Mouse (Mus musculus): ENCODE measurements around the gene Olfr1132. TPM values are rescaled to one million over a fixed set of nuclear protein-coding genes. Genes with fewer than 3 reads are reported as not detected.

Gene Olfr1132
- not detected in 2 replicates for polyA plus RNA-seq (2015; fragmentation: Nextera tagmentation; extraction: Ambion mirVana)

DNA sequence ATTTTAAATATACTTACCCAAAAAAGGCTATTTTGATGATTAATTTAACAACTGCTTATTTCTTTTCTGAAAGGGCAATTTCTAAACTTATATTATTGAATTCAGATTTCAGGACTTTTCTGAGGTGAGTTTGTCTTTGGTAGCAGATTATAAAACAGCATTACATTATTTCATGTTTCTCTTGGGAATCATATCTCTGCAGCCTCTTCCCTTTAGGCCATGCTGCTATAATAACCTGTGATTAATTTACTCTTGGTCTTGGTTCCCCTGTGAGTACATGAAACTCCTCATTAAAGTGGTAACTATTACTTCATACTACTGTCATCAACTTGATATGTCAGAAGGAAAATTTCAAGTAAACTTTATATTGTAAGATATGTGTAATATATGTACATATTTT lies at the start of gene Olfr1132:
Olfr1132 (minus strand) TSS at position 101 of the 400 bp plus-strand sequence.

DNA sequence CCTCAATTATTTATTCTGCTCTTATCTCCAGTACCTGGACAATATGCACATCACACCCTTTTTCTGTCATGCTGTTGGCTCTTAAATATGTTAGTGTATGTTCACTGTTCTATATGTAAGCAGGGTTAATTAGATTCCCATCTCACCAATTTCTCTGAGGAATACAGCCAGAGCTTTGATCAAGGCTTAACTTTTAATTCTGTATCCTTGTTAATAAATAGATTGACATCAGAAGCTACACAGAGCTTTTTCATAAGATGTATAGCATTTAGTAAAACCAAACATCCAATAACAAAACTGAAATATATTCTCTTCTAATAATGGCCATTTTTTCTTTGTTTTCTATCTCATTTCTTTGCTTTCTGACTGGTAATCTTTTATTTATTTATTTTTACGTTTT lies 36.2 kb upstream of the Olfr1132 start, which contains the start of gene Olfr1135:
Olfr1135 (minus strand) TSS at position 101 of the 400 bp plus-strand sequence.

DNA sequence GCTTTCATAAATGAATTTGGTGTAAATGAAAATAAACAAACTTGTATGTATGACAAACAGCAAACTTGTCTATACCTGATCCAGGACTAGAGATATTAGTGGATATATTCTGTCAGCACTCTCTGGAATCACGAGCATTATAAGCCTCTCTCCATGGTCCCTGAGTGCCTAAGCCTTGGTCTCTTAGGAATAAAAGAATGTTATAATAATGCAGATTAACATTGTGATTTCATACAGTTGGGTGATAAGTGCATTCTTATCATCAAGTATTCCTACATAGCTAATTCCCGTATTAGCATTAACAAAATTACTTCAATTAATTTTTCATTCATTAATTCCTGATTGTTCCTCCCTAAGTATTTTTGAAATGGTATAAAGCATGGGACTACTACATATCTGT lies 21.0 kb upstream of the Olfr1132 start, which contains the start of gene Olfr1134:
Olfr1134 (minus strand) TSS at position 101 of the 400 bp plus-strand sequence.

DNA sequence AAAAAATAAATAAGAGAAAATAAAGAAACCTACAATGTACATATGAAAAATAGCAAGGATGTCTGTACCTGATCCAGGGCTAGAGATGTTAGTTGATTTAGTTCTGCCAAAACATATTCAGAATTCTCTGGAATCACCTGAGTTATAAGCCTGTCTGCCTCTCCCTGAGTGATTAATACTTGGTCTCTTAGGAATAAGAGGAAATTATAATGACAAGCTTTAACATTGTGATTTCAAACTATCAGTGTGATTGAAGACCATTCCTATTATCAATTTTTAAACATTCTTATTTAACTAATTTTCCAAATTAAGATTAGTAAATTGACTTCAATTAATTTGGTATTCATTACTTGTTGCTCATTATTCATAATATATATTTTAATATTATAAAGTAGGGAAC lies 9.9 kb upstream of the Olfr1132 start, which contains the start of gene Olfr1133:
Olfr1133 (minus strand) TSS at position 101 of the 400 bp plus-strand sequence.

DNA sequence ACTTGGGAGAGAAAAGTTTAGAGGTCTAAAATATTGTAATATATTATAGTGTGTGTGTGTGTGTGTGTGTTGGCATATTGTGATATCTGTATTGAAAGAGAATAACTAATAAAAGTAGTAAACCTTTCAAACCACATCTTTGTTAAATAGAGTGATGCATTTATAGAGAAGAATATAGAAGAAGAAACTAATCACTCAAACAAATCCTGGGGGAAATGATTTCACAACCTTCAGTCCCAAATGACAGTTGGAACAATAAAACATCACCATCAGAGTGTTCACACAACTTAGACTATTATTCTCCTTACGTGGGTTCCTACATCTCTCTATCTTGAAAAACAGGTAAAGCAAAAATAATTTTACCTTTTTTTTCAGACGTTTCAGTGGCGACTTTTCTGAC lies 10.5 kb downstream of the Olfr1132 start, which contains the start of gene Olfr1131:
Olfr1131 (plus strand) TSS at position 301 of the 400 bp plus-strand sequence.

DNA sequence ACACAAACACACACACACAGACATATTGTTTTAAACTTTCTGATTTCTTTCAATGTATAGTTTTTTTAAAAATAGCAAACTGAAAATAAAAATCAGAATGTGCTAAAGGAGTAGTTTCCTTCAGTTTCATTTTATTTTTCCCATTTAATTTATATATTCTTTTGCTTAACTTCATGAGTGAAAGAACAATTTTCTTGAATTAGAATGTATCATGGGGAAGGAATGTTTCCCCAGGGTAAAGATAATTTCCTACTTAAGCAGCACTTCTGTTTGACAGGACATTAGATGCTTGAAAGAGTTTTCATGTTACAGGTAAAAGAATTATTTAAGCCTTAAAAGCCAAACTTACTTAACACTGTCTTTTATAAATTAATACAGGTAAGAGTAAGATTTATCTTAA lies 31.4 kb downstream of the Olfr1132 start, which contains the start of gene Olfr1130:
Olfr1130 (plus strand) TSS at position 301 of the 400 bp plus-strand sequence.

Other genes starting within 250 kb of the Olfr1132 start
- not detected in 2 replicates for gene Olfr1123, start 220.9 kb downstream of the Olfr1132 start, polyA plus RNA-seq (2015; fragmentation: Nextera tagmentation; extraction: Ambion mirVana)
- gene Olfr1124, start 207.3 kb downstream of the Olfr1132 start, polyA plus RNA-seq (2015; fragmentation: Nextera tagmentation; extraction: Ambion mirVana) = 0.06 and 0.11 TPM in 2 replicates
- not detected in 2 replicates for gene Olfr1126, start 183.6 kb downstream of the Olfr1132 start, polyA plus RNA-seq (2015; fragmentation: Nextera tagmentation; extraction: Ambion mirVana)
- not detected in 2 replicates for gene Pramel7, start 140.4 kb downstream of the Olfr1132 start, polyA plus RNA-seq (2015; fragmentation: Nextera tagmentation; extraction: Ambion mirVana)
- not detected in 2 replicates for gene Pramel6, start 131.0 kb downstream of the Olfr1132 start, polyA plus RNA-seq (2015; fragmentation: Nextera tagmentation; extraction: Ambion mirVana)
- not detected in 2 replicates for gene Olfr153, start 105.7 kb downstream of the Olfr1132 start, polyA plus RNA-seq (2015; fragmentation: Nextera tagmentation; extraction: Ambion mirVana)
- not detected in 2 replicates for gene Olfr1128, start 92.0 kb downstream of the Olfr1132 start, polyA plus RNA-seq (2015; fragmentation: Nextera tagmentation; extraction: Ambion mirVana)
- gene Olfr1129, start 63.6 kb downstream of the Olfr1132 start, polyA plus RNA-seq (2015; fragmentation: Nextera tagmentation; extraction: Ambion mirVana) = not detected in 2 replicates
- not detected in 2 replicates for gene Olfr1130, start 31.3 kb downstream of the Olfr1132 start, polyA plus RNA-seq (2015; fragmentation: Nextera tagmentation; extraction: Ambion mirVana)
- gene Olfr1131, start 10.4 kb downstream of the Olfr1132 start, polyA plus RNA-seq (2015; fragmentation: Nextera tagmentation; extraction: Ambion mirVana) = not detected in 2 replicates
- gene Olfr1133, start 9.8 kb upstream of the Olfr1132 start, polyA plus RNA-seq (2015; fragmentation: Nextera tagmentation; extraction: Ambion mirVana) = not detected in 2 replicates
- not detected in 2 replicates for gene Olfr1134, start 20.9 kb upstream of the Olfr1132 start, polyA plus RNA-seq (2015; fragmentation: Nextera tagmentation; extraction: Ambion mirVana)
- gene Olfr1135, start 36.1 kb upstream of the Olfr1132 start, polyA plus RNA-seq (2015; fragmentation: Nextera tagmentation; extraction: Ambion mirVana) = not detected in 2 replicates
- gene Olfr1136, start 56.4 kb upstream of the Olfr1132 start, polyA plus RNA-seq (2015; fragmentation: Nextera tagmentation; extraction: Ambion mirVana) = not detected in 2 replicates
- not detected in 2 replicates for gene Olfr1137, start 75.6 kb upstream of the Olfr1132 start, polyA plus RNA-seq (2015; fragmentation: Nextera tagmentation; extraction: Ambion mirVana)
- not detected in 2 replicates for gene Olfr1138, start 102.4 kb upstream of the Olfr1132 start, polyA plus RNA-seq (2015; fragmentation: Nextera tagmentation; extraction: Ambion mirVana)
- not detected in 2 replicates for gene Olfr1140, start 106.2 kb upstream of the Olfr1132 start, polyA plus RNA-seq (2015; fragmentation: Nextera tagmentation; extraction: Ambion mirVana)
- gene Olfr1141, start 116.5 kb upstream of the Olfr1132 start, polyA plus RNA-seq (2015; fragmentation: Nextera tagmentation; extraction: Ambion mirVana) = not detected in 2 replicates
- gene Olfr152, start 141.9 kb upstream of the Olfr1132 start, polyA plus RNA-seq (2015; fragmentation: Nextera tagmentation; extraction: Ambion mirVana) = not detected in 2 replicates
- not detected in 2 replicates for gene Olfr1143, start 163.1 kb upstream of the Olfr1132 start, polyA plus RNA-seq (2015; fragmentation: Nextera tagmentation; extraction: Ambion mirVana)
- gene Olfr1145, start 172.3 kb upstream of the Olfr1132 start, polyA plus RNA-seq (2015; fragmentation: Nextera tagmentation; extraction: Ambion mirVana) = not detected in 2 replicates
- gene Olfr1148, start 193.0 kb upstream of the Olfr1132 start, polyA plus RNA-seq (2015; fragmentation: Nextera tagmentation; extraction: Ambion mirVana) = not detected in 2 replicates
- not detected in 2 replicates for gene Olfr1150-ps1, start 206.5 kb upstream of the Olfr1132 start, polyA plus RNA-seq (2015; fragmentation: Nextera tagmentation; extraction: Ambion mirVana)
- not detected in 2 replicates for gene Olfr1151, start 218.3 kb upstream of the Olfr1132 start, polyA plus RNA-seq (2015; fragmentation: Nextera tagmentation; extraction: Ambion mirVana)
- gene Olfr1152, start 229.0 kb upstream of the Olfr1132 start, polyA plus RNA-seq (2015; fragmentation: Nextera tagmentation; extraction: Ambion mirVana) = not detected in 2 replicates

All from neural tube, postnatal 0 days (tissue).